Mouse (Mus musculus) ES-E14 (cell line): ENCODE data around the gene Ifit3.
"Not testable (repeated sequence)": the region's sequence is repeated elsewhere in the genome, so short reads cannot be mapped to it uniquely, and the experiment has no call there.

ENCODE experiments used
- HCFC1 ChIP-seq: IDR thresholded peaks from 2 replicates; pipeline ENCODE4 v1.6.1; 2012; ENCODE audit warnings: low read length, inconsistent platforms, borderline replicate concordance; ENCODE audit not compliant: insufficient read depth
- ZC3H11A ChIP-seq: IDR thresholded peaks from 2 replicates; pipeline ENCODE4 v1.6.1; 2012; ENCODE audit warnings: low read depth, mild to moderate bottlenecking, inconsistent platforms, low read length, borderline replicate concordance

- not testable (repeated sequence) for TF ChIP-seq ZC3H11A, HCFC1
Measured at GRCm38 (mm10) chr19:34610118-34610517, 26.8 kb downstream of the Ifit3 start.
